Mouse (Mus musculus) MEL (cell line): ENCODE measurements around the gene Car4. TPM values are rescaled to one million over a fixed set of nuclear protein-coding genes. Genes with fewer than 3 reads are reported as not detected.

Source experiments
- DNase-seq: peaks from one replicate; pipeline ENCODE4 v3.0.0; 2011; ENCODE audit warnings: low read depth, low spot score
- H3K27ac ChIP-seq: 2 replicates; pipeline ENCODE4 v1.5.1; 2012; ENCODE audit warnings: low read depth, mild to moderate bottlenecking, control low read depth, low read length, moderate library complexity; ENCODE audit not compliant: control insufficient read depth
- H3K27me3 ChIP-seq, 2 experiments: fragments of 150-350 bp in 1 of 2; sonication (generic) in 1 of 2; 2 replicates each; pipeline ENCODE4 v1.6.1; 2012; ENCODE audit warnings: low read length in 2 of 2, mild to moderate bottlenecking in 2 of 2, improper control_type of control experiment in 1 of 2, moderate library complexity in 1 of 2; ENCODE audit not compliant: insufficient read depth in 2 of 2, control insufficient read depth in 1 of 2
- H3K36me3 ChIP-seq, 2 experiments: 2 replicates each; pipeline ENCODE4 v1.6.1; 2012 to 2014; ENCODE audit warnings: low read length in 2 of 2, improper control_type of control experiment in 1 of 2, inconsistent platforms in 1 of 2, mild to moderate bottlenecking in 1 of 2; ENCODE audit not compliant: insufficient read depth in 2 of 2, control insufficient read depth in 1 of 2
- H3K4me1 ChIP-seq, 2 experiments: fragments of 150-350 bp in 1 of 2; sonication (generic) in 1 of 2; 2 replicates each; pipeline ENCODE4 v1.6.1; 2012; ENCODE audit warnings: low read length in 2 of 2, improper control_type of control experiment in 1 of 2, mild to moderate bottlenecking in 1 of 2; ENCODE audit not compliant: insufficient read depth in 2 of 2, control insufficient read depth in 1 of 2
- H3K4me3 ChIP-seq, 2 experiments: fragments of 150-350 bp in 1 of 2; sonication (generic) in 1 of 2; 2 replicates each; pipeline ENCODE4 v1.5.1; 2012; ENCODE audit warnings: low read depth in 2 of 2, low read length in 2 of 2, mild to moderate bottlenecking in 2 of 2, moderate library complexity in 2 of 2, control low read depth in 1 of 2, improper control_type of control experiment in 1 of 2; ENCODE audit not compliant: control insufficient read depth in 1 of 2, insufficient read depth in 1 of 2
- H3K79me2 ChIP-seq: 2 replicates; pipeline ENCODE4 v1.6.1; 2012; ENCODE audit warnings: mild to moderate bottlenecking, low read length, moderate library complexity; ENCODE audit not compliant: control insufficient read depth, poor library complexity, insufficient read depth
- H3K9ac ChIP-seq: 2 replicates; pipeline ENCODE4 v1.6.1; 2012; ENCODE audit warnings: low read depth, mild to moderate bottlenecking, control low read depth, low read length, moderate library complexity; ENCODE audit not compliant: control insufficient read depth, poor library complexity, severe bottlenecking
- H3K9me3 ChIP-seq: fragments of 150-350 bp; sonication (generic); replicated peaks from 2 replicates; pipeline ENCODE4 v1.6.1; 2012; ENCODE audit warnings: mild to moderate bottlenecking, low read length, improper control_type of control experiment, moderate library complexity; ENCODE audit not compliant: insufficient read depth
- BHLHE40 ChIP-seq: IDR thresholded peaks from 2 replicates; pipeline ENCODE4 v1.6.1; 2012; ENCODE audit warnings: low read depth, mild to moderate bottlenecking, inconsistent platforms, low read length, improper control_type of control experiment, borderline replicate concordance
- CHD1 ChIP-seq: IDR thresholded peaks from 2 replicates; pipeline ENCODE4 v1.6.1; 2012; ENCODE audit warnings: low read depth, mild to moderate bottlenecking, inconsistent platforms, low read length, improper control_type of control experiment
- CTCF ChIP-seq, 3 experiments: IDR thresholded peaks in 2 of 3; conservative IDR thresholded peaks in 1 of 3; 2 replicates each; pipeline ENCODE4 v1.5.1; 2011 to 2012; ENCODE audit warnings: low read length in 3 of 3, low read depth in 2 of 3, mild to moderate bottlenecking in 2 of 3, improper control_type of control experiment in 1 of 3, inconsistent platforms in 1 of 3, mixed read lengths in 1 of 3, moderate library complexity in 1 of 3; ENCODE audit not compliant: control insufficient read depth in 1 of 3, insufficient read depth in 1 of 3, poor library complexity in 1 of 3, severe bottlenecking in 1 of 3
- E2F4 ChIP-seq: IDR thresholded peaks from 2 replicates; pipeline ENCODE4 v1.6.1; 2011; ENCODE audit warnings: low read depth, low read length, improper control_type of control experiment, borderline replicate concordance
- ELF1 ChIP-seq: IDR thresholded peaks from 2 replicates; pipeline ENCODE4 v1.6.1; 2014; ENCODE audit warnings: low read depth, mild to moderate bottlenecking, inconsistent platforms, low read length, improper control_type of control experiment, moderate library complexity
- EP300 ChIP-seq, 2 experiments: IDR thresholded peaks; 2 replicates each; pipeline ENCODE4 v1.6.1; 2011; ENCODE audit warnings: improper control_type of control experiment in 2 of 2, low read length in 2 of 2, low read depth in 1 of 2, mild to moderate bottlenecking in 1 of 2
- ETS1 ChIP-seq: IDR thresholded peaks from 2 replicates; pipeline ENCODE4 v1.6.1; 2012; ENCODE audit warnings: low read depth, mild to moderate bottlenecking, inconsistent platforms, low read length, improper control_type of control experiment, moderate library complexity
- GABPA ChIP-seq: IDR thresholded peaks from 2 replicates; pipeline ENCODE4 v1.6.1; 2012; ENCODE audit warnings: low read depth, mild to moderate bottlenecking, inconsistent platforms, low read length, improper control_type of control experiment, moderate library complexity
- GATA1 ChIP-seq: IDR thresholded peaks from 2 replicates; pipeline ENCODE4 v1.6.1; 2011; ENCODE audit warnings: low read depth, low read length, improper control_type of control experiment
- JUND ChIP-seq: IDR thresholded peaks from 2 replicates; pipeline ENCODE4 v1.6.1; 2011; ENCODE audit warnings: low read depth, mild to moderate bottlenecking, improper control_type of control experiment, low read length
- MAFK ChIP-seq: IDR thresholded peaks from 2 replicates; pipeline ENCODE4 v1.6.1; 2011; ENCODE audit warnings: low read depth, mild to moderate bottlenecking, low read length, improper control_type of control experiment, borderline replicate concordance
- MAX ChIP-seq: IDR thresholded peaks from 2 replicates; pipeline ENCODE4 v1.6.1; 2011; ENCODE audit warnings: low read length, improper control_type of control experiment
- MXI1 ChIP-seq: IDR thresholded peaks from 2 replicates; pipeline ENCODE4 v1.6.1; 2011; ENCODE audit warnings: mild to moderate bottlenecking, low read depth, low read length, improper control_type of control experiment
- MYC ChIP-seq: IDR thresholded peaks from 2 replicates; pipeline ENCODE4 v1.6.1; 2011; ENCODE audit warnings: low read depth, mild to moderate bottlenecking, low read length, improper control_type of control experiment, moderate library complexity
- NELFE ChIP-seq: IDR thresholded peaks from 2 replicates; pipeline ENCODE4 v1.6.1; 2011; ENCODE audit warnings: low read depth, low read length, improper control_type of control experiment
- NRF1 ChIP-seq: IDR thresholded peaks from 2 replicates; pipeline ENCODE4 v1.6.1; 2014; ENCODE audit warnings: low read depth, mild to moderate bottlenecking, inconsistent platforms, low read length, improper control_type of control experiment, moderate library complexity; ENCODE audit not compliant: poor library complexity, insufficient read depth, severe bottlenecking
- POLR2A ChIP-seq, 2 experiments: IDR thresholded peaks; 2 replicates each; pipeline ENCODE4 v1.6.1; 2011 to 2012; ENCODE audit warnings: low read length in 2 of 2, mild to moderate bottlenecking in 2 of 2, control low read depth in 1 of 2, improper control_type of control experiment in 1 of 2, low read depth in 1 of 2, moderate library complexity in 1 of 2; ENCODE audit not compliant: control insufficient read depth in 1 of 2, insufficient read depth in 1 of 2, poor library complexity in 1 of 2
- RAD21 ChIP-seq: IDR thresholded peaks from 2 replicates; pipeline ENCODE4 v1.6.1; 2011; ENCODE audit warnings: mild to moderate bottlenecking, low read depth, low read length, improper control_type of control experiment
- RCOR1 ChIP-seq: IDR thresholded peaks from 2 replicates; pipeline ENCODE4 v1.6.1; 2012; ENCODE audit warnings: low read depth, mild to moderate bottlenecking, inconsistent platforms, low read length, improper control_type of control experiment
- TAL1 ChIP-seq: IDR thresholded peaks from 2 replicates; pipeline ENCODE4 v1.6.1; 2012; ENCODE audit warnings: mild to moderate bottlenecking, inconsistent platforms, low read length, moderate library complexity, mixed read lengths
- TBP ChIP-seq: IDR thresholded peaks from 2 replicates; pipeline ENCODE4 v1.8.0; 2011; ENCODE audit warnings: low read depth, low read length, improper control_type of control experiment
- TCF12 ChIP-seq: IDR thresholded peaks from 2 replicates; pipeline ENCODE4 v1.6.1; 2014; ENCODE audit warnings: low read depth, mild to moderate bottlenecking, inconsistent platforms, low read length, improper control_type of control experiment, moderate library complexity
- USF1 ChIP-seq: IDR thresholded peaks from 2 replicates; pipeline ENCODE4 v1.6.1; 2014; ENCODE audit warnings: low read depth, mild to moderate bottlenecking, inconsistent platforms, low read length, improper control_type of control experiment, moderate library complexity
- ZC3H11A ChIP-seq: IDR thresholded peaks from 2 replicates; pipeline ENCODE4 v1.6.1; 2012; ENCODE audit warnings: low read depth, mild to moderate bottlenecking, inconsistent platforms, low read length, improper control_type of control experiment
- polyA plus RNA-seq, 2 experiments: library from polyadenylated mRNA; stranded (reverse) in 1 of 2; unstranded in 1 of 2; fragments of >175 nt in 1 of 2; fragments of >200 nt in 1 of 2; gene quantifications; 2 replicates each; pipeline versions ENCODE4 v1.2.1 to v1.2.4; 2012; ENCODE audit warnings: low replicate concordance in 2 of 2, low read depth in 1 of 2; ENCODE audit not compliant: insufficient read length in 2 of 2, insufficient read depth in 1 of 2, missing spikeins in 1 of 2
- total RNA-seq: library from RNA; depleted of rRNA; stranded (reverse); fragments of 300-350 nt; gene quantifications from 2 replicates; pipeline ENCODE4 v1.2.3, GENCODE M21; 2012

Gene Car4
- total and polyA plus RNA-seq, 3 experiments: not detected

GRCm38 (mm10) chr11:84948114-84948513 is 9.5 kb upstream of the Car4 start:
- no peak for DNase-seq
- Histone ChIP-seq H3K9ac (no peak overlapping the region), H3K79me2 (no peaks in the 10 kb centered on the region), H3K9me3 (no peaks in the 10 kb centered on the region), H3K27me3 (peaks cover 3 to 16% of the 10 kb centered on the region in 2 experiments), H3K4me1 (no peaks in the 10 kb centered on the region), H3K4me3 (no peak overlapping the region), H3K27ac (no peak overlapping the region), H3K36me3 (no peaks in the 10 kb centered on the region)
- TF ChIP-seq ELF1 (no peak), E2F4 (no peak), TBP (no peak), ETS1 (no peak), RAD21 (no peak), MYC (no peak), MAFK (no peak), BHLHE40 (no peak), GABPA (no peak), CHD1 (no peak), EP300 (IDR thresholded peaks at IDR 0.05; ENCODE audit: low read depth in 1 of 2, low read length in 2 of 2) (no peak), USF1 (no peak), MXI1 (no peak), ZC3H11A (no peak), TAL1 (no peak), NELFE (no peak), POLR2A (IDR thresholded peaks at IDR 0.05; ENCODE audit: control insufficient read depth in 1 of 2, insufficient read depth in 1 of 2, low read depth in 1 of 2, low read length in 2 of 2, poor library complexity in 1 of 2) (no peak), MAX (no peak), GATA1 (no peak)

GRCm38 (mm10) chr11:84948526-84948925 is 9.1 kb upstream of the Car4 start:
- Histone ChIP-seq H3K27ac (no peak overlapping the region), H3K79me2 (no peaks in the 10 kb centered on the region), H3K27me3 (peaks cover 3 to 16% of the 10 kb centered on the region in 2 experiments), H3K9ac (no peak overlapping the region), H3K4me3 (no peak overlapping the region), H3K4me1 (no peaks in the 10 kb centered on the region), H3K9me3 (no peaks in the 10 kb centered on the region), H3K36me3 (no peaks in the 10 kb centered on the region)
- no peak for TF ChIP-seq RCOR1
- TF ChIP-seq ELF1: no peak
- no peak for TF ChIP-seq CTCF (IDR thresholded peaks at IDR 0.05 in 2 of 3, conservative IDR thresholded peaks at IDR 0.05 in 1 of 3; ENCODE audit: control insufficient read depth in 1 of 3, insufficient read depth in 1 of 3, low read depth in 2 of 3, low read length in 3 of 3, poor library complexity in 1 of 3, severe bottlenecking in 1 of 3)
- no peak for TF ChIP-seq JUND
- TF ChIP-seq NRF1: no peak
- no peak for TF ChIP-seq E2F4
- TF ChIP-seq TCF12: no peak
- DNase-seq: no peak
